Mouse (Mus musculus): ENCODE data around the gene Gm10073.

GRCm38 (mm10) chr8:106584942-106585670 is 11.8 kb upstream of the Gm10073 start:
- TF ChIP-seq CTCF (IDR thresholded peaks at IDR 0.05; ENCODE audit: insufficient read depth, low read length) (no peak), POLR2A (IDR thresholded peaks at IDR 0.05; ENCODE audit: borderline replicate concordance, extremely low read depth, low read depth, low read length) (no peak)

Data from lung, adult 2 months (tissue).